Mouse (Mus musculus) thymus, postnatal 36 days (tissue): ENCODE measurements around the gene Rhou.

ENCODE experiments used
- DNase-seq, 2 experiments: peaks; one replicate each; pipeline ENCODE4 v3.0.0; 2022; ENCODE audit warnings: mixed read lengths in 2 of 2

The Rhou gene

GRCm38 (mm10) chr8:123697329-123697728, 43.6 kb downstream of the Rhou start:
- DNase-seq, result no peak

GRCm38 (mm10) chr8:123700399-123701070, 46.8 kb downstream of the Rhou start:
- DNase-seq, result no peak

GRCm38 (mm10) chr8:123701952-123702587, 48.3 kb downstream of the Rhou start:
- DNase-seq, result no peak

DNA sequence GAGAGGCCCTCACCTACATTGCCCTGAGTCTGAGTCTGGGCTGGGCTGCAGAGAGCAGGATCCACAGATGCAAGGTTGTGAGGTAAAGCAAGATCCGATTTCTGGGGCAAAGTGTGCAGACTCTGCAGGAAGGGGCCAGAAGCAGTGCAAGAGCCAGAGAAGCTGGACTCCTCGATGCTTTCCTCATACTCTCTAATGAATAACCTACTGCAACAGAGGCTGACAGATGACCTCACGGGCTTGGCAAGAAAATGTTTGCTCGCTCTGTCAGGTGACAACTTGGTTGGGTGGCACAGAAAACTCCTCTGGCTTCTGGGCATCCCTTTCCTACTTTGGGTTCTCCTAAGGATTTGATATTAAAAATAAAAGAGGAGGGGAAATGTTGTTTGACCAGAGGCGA, 51.6 kb downstream of the Rhou start:
- DNase-seq, result no peak

DNA sequence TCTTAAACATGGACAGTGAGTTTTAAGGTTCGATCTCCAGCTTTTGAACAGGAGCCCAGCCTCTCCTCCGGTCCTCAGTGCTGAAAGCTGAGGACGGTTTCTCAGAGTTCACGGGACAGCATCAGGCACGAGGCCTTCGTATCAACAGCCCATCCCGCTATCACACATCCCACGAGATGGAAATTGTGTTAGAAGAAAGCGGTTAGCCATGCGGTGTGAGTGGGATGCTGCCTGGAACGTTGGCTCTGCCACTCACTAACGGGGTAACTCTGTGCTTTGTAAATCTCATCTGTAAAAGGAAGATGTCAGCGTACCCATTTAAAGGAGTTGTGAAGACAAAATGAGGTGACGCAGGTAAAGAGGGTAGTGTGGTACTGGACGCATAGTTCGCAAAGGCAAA, 53.4 kb downstream of the Rhou start:
- DNase-seq, result no peak

DNA sequence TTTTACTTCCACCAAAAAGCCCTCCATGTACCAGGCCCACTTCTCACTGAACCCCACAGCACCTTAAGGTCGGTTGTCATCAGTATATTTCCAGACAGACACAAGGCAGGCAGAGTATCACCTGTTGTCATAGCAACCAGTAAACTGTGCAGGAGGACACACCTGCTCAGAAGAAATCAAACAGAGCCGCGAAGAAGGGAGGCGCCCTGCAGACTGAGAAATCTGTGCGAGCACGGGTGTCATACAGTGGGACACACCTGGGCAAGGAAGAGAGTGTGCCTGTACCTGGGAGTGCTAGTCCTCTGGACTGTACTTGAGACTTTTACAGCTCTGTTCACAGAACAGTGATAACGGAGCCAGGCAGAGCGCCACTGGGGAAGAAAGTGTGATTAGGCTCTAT, 55.0 kb downstream of the Rhou start:
- DNase-seq, result no peak

GRCm38 (mm10) chr8:123710335-123710734, 56.6 kb downstream of the Rhou start:
- DNase-seq, result no peak
